Mouse (Mus musculus) neural tube, embryonic 14.5 days (tissue): ENCODE measurements around the gene Klhdc10. TPM values are rescaled to one million over a fixed set of nuclear protein-coding genes. Genes with fewer than 3 reads are reported as not detected.

ENCODE experiments used
- ATAC-seq: fragments of 200-750 bp; cut with Nextera tagmentation; 2 replicates; pipeline ENCODE4 v1.8.0; 2017; ENCODE audit warnings: low read depth, mild to moderate bottlenecking, moderate TSS enrichment, moderate library complexity
- H3K27ac ChIP-seq: fragments of 300-500 bp; sonication (generic); 2 replicates; pipeline ENCODE4 v1.5.1; 2014; ENCODE audit warnings: low read depth, mild to moderate bottlenecking, control low read depth, low read length, moderate library complexity, mixed read lengths
- H3K27me3 ChIP-seq: fragments of 300-500 bp; sonication (generic); 2 replicates; pipeline ENCODE4 v1.6.1; 2014; ENCODE audit warnings: low read length; ENCODE audit not compliant: control insufficient read depth, insufficient read depth
- H3K36me3 ChIP-seq: fragments of 300-500 bp; sonication (generic); 2 replicates; pipeline ENCODE4 v1.6.1; 2014; ENCODE audit warnings: low read length, mixed read lengths; ENCODE audit not compliant: control insufficient read depth, insufficient read depth
- H3K4me1 ChIP-seq: fragments of 300-500 bp; sonication (generic); 2 replicates; pipeline ENCODE4 v1.6.1; 2014; ENCODE audit warnings: low read length; ENCODE audit not compliant: control insufficient read depth, insufficient read depth
- H3K4me2 ChIP-seq: fragments of 300-500 bp; sonication (generic); 2 replicates; pipeline ENCODE4 v1.6.1; 2014; ENCODE audit warnings: mild to moderate bottlenecking, low read depth, low read length, control low read depth
- H3K4me3 ChIP-seq: fragments of 300-500 bp; sonication (generic); 2 replicates; pipeline ENCODE4 v1.5.1; 2014; ENCODE audit warnings: low read depth, low read length, control low read depth, mixed read lengths
- H3K9ac ChIP-seq: fragments of 300-500 bp; sonication (generic); replicated peaks from 2 replicates; pipeline ENCODE4 v1.6.1; 2014; ENCODE audit warnings: low read depth, mild to moderate bottlenecking, control low read depth, low read length, mixed read lengths
- H3K9me3 ChIP-seq: fragments of 300-500 bp; sonication (generic); 2 replicates; pipeline ENCODE4 v1.6.1; 2016; ENCODE audit warnings: low read length; ENCODE audit not compliant: control insufficient read depth
- WGBS: fragments of 180-500 bp; shearing (Covaris S2); extraction: QIAGEN DNeasy Blood & Tissue Kit; methylation state at CpG from one replicate; pipeline ENCODE4 v1.1.7; 2014; 5-methylcytosine and 5-hydroxymethylcytosine counted together
- polyA plus RNA-seq: library from polyadenylated mRNA; unstranded; fragments of >200 nt; fragmentation: Nextera tagmentation; extraction: Ambion mirVana; gene quantifications from 2 replicates; pipeline ENCODE4 v1.2.1, GENCODE M21; 2014

Klhdc10 gene
- polyA plus RNA-seq, 1 experiment from 2014 or later = 47.5 TPM

GRCm38 (mm10) chr6:30471706-30472105, 70.0 kb downstream of the Klhdc10 start:
- H3K4me2 ChIP-seq = no peak overlapping the region
- no peaks in the 10 kb centered on the region for H3K36me3 ChIP-seq
- H3K27ac ChIP-seq = no peak overlapping the region
- WGBS = 72% methylated on average over 3 of the region's 3 CpGs
- H3K4me3 ChIP-seq = no peak overlapping the region
- ATAC-seq = no peak
- no peaks in the 10 kb centered on the region for H3K27me3 ChIP-seq
- H3K9ac ChIP-seq = no peak overlapping the region
- H3K9me3 ChIP-seq = no peaks in the 10 kb centered on the region
- no peaks in the 10 kb centered on the region for H3K4me1 ChIP-seq

- H3K27ac ChIP-seq = no peak overlapping the region
- H3K4me3 ChIP-seq = no peak overlapping the region
- no peak for ATAC-seq
- no peaks in the 10 kb centered on the region for H3K4me1 ChIP-seq
- 0 out of 2 replicates have a peak, but pooled peaks cover 7% of the 10 kb centered on the region for H3K36me3 ChIP-seq
- WGBS = 75% methylated on average over 10 of the region's 10 CpGs
- H3K9ac ChIP-seq = no peak overlapping the region
- H3K9me3 ChIP-seq = no peaks in the 10 kb centered on the region
- H3K27me3 ChIP-seq = no peaks in the 10 kb centered on the region
- no peak overlapping the region for H3K4me2 ChIP-seq
Measured at GRCm38 (mm10) chr6:30476025-30476765, 74.5 kb downstream of the Klhdc10 start.

GRCm38 (mm10) chr6:30477210-30477714, 75.6 kb downstream of the Klhdc10 start:
- no peak for ATAC-seq
- H3K9ac ChIP-seq = no peak overlapping the region
- no peaks in the 10 kb centered on the region for H3K9me3 ChIP-seq
- no peaks in the 10 kb centered on the region for H3K4me1 ChIP-seq
- 80% methylated on average over 8 of the region's 8 CpGs for WGBS
- no peak overlapping the region for H3K4me2 ChIP-seq
- no peak overlapping the region for H3K4me3 ChIP-seq
- no peaks in the 10 kb centered on the region for H3K27me3 ChIP-seq
- H3K36me3 ChIP-seq = 0 out of 2 replicates have a peak, but pooled peaks cover 7% of the 10 kb centered on the region
- no peak overlapping the region for H3K27ac ChIP-seq

- no peak for ATAC-seq
- H3K36me3 ChIP-seq = 0 out of 2 replicates have a peak, but pooled peaks cover 7% of the 10 kb centered on the region
- H3K4me3 ChIP-seq = no peak overlapping the region
- H3K4me1 ChIP-seq = no peaks in the 10 kb centered on the region
- no peaks in the 10 kb centered on the region for H3K27me3 ChIP-seq
- H3K9me3 ChIP-seq = no peaks in the 10 kb centered on the region
- no peak overlapping the region for H3K4me2 ChIP-seq
- no peak overlapping the region for H3K27ac ChIP-seq
- 92% methylated on average over 6 of the region's 6 CpGs for WGBS
- no peak overlapping the region for H3K9ac ChIP-seq
Measured at GRCm38 (mm10) chr6:30477784-30478183, 76.1 kb downstream of the Klhdc10 start.

GRCm38 (mm10) chr6:30479418-30479817, 77.8 kb downstream of the Klhdc10 start:
- H3K27ac ChIP-seq = no peak overlapping the region
- H3K9ac ChIP-seq = no peak overlapping the region
- H3K4me2 ChIP-seq = no peak overlapping the region
- 92% methylated on average over 3 of the region's 3 CpGs for WGBS
- H3K27me3 ChIP-seq = no peaks in the 10 kb centered on the region
- no peaks in the 10 kb centered on the region for H3K4me1 ChIP-seq
- H3K4me3 ChIP-seq = no peak overlapping the region
- no peak for ATAC-seq
- 0 out of 2 replicates have a peak, but pooled peaks cover 7% of the 10 kb centered on the region for H3K36me3 ChIP-seq
- no peaks in the 10 kb centered on the region for H3K9me3 ChIP-seq

- Histone ChIP-seq H3K36me3 (peaks cover 16% of the 10 kb centered on the region), H3K9ac (no peak overlapping the region), H3K4me1 (no peaks in the 10 kb centered on the region), H3K4me2 (no peak overlapping the region), H3K9me3 (no peaks in the 10 kb centered on the region), H3K27me3 (no peaks in the 10 kb centered on the region), H3K27ac (no peak overlapping the region), H3K4me3 (no peak overlapping the region)
- 73% methylated on average over 2 of the region's 2 CpGs for WGBS
- no peak for ATAC-seq
Measured at GRCm38 (mm10) chr6:30482908-30483307, 81.2 kb downstream of the Klhdc10 start.

- peaks cover 9% of the 10 kb centered on the region for H3K36me3 ChIP-seq
- WGBS = 92% methylated on average over 6 of the region's 6 CpGs
- no peak overlapping the region for H3K4me2 ChIP-seq
- H3K4me1 ChIP-seq = no peaks in the 10 kb centered on the region
- no peaks in the 10 kb centered on the region for H3K27me3 ChIP-seq
- no peak overlapping the region for H3K27ac ChIP-seq
- no peak for ATAC-seq
- H3K4me3 ChIP-seq = no peak overlapping the region
- H3K9me3 ChIP-seq = no peaks in the 10 kb centered on the region
- no peak overlapping the region for H3K9ac ChIP-seq
Measured at GRCm38 (mm10) chr6:30486504-30486903, 84.8 kb downstream of the Klhdc10 start.

GRCm38 (mm10) chr6:30499049-30499448, 97.4 kb downstream of the Klhdc10 start:
- Histone ChIP-seq H3K36me3 (peaks cover 22% of the 10 kb centered on the region; the same call in 1 of the 2 replicates), H3K27me3 (no peaks in the 10 kb centered on the region), H3K4me2 (no peak overlapping the region), H3K4me3 (no peak overlapping the region), H3K9me3 (no peaks in the 10 kb centered on the region), H3K9ac (no peak overlapping the region), H3K27ac (no peak overlapping the region), H3K4me1 (no peaks in the 10 kb centered on the region)
- no peak for ATAC-seq
- 90% methylated on average over 3 of the region's 3 CpGs for WGBS
